ENCODE assay signal across 26 mouse cellular contexts in genomic region chr13:113403706-113404105, GRCm38 (mm10).
DNase-seq lines count a peak whose midpoint lies in the region; ATAC-seq and TF ChIP-seq lines count a peak whose summit lies in the region.
"Had no signal": no experiment of that assay in that cellular context is flagged by ENCODE, and none has a peak within 500 bp of the region (broad histone marks: within the 10 kb centered on the region; RNA-seq: fewer than 3 reads in every experiment).

No protein-coding gene starts in this region.

- H3K27me3 ChIP-seq in heart, embryonic 11.5 days (ENCODE audit: control insufficient read depth, insufficient read depth, low read length): no peaks in the 10 kb centered on the region
- H3K27me3 ChIP-seq in stomach, embryonic 16.5 days (ENCODE audit: control insufficient read depth, insufficient read depth, low read length): no peaks in the 10 kb centered on the region
- no peaks in the 10 kb centered on the region for H3K27me3 ChIP-seq in stomach, postnatal 0 days (ENCODE audit: control insufficient read depth, insufficient read depth, low read length)
- no peaks in the 10 kb centered on the region for H3K27me3 ChIP-seq in intestine, embryonic 16.5 days (replicated peaks; ENCODE audit: control insufficient read depth, insufficient read depth, low read length)
- H3K27me3 ChIP-seq: CH12.LX; forebrain, embryonic 12.5 days; neural tube, embryonic 13.5 days; stomach, embryonic 15.5 days had no signal

- no peak overlapping the region for H3K4me2 ChIP-seq in heart, embryonic 11.5 days
- no peak overlapping the region for H3K4me2 ChIP-seq in stomach, embryonic 16.5 days (ENCODE audit: low read depth, low read length)
- no peak overlapping the region for H3K4me2 ChIP-seq in stomach, postnatal 0 days (replicated peaks; ENCODE audit: low read depth)
- no peak overlapping the region for H3K4me2 ChIP-seq in intestine, embryonic 16.5 days (ENCODE audit: low read depth, low read length)
- H3K4me2 ChIP-seq: forebrain, embryonic 12.5 days; neural tube, embryonic 13.5 days; stomach, embryonic 15.5 days had no signal

- H3K27ac ChIP-seq in heart, embryonic 11.5 days (ENCODE audit: low read depth, low read length): no peak overlapping the region
- 0 out of 2 replicates have a peak overlapping the region, but pooled peaks have one; percentile 26 for H3K27ac ChIP-seq in stomach, embryonic 16.5 days (ENCODE audit: low read length)
- no peak overlapping the region for H3K27ac ChIP-seq in stomach, postnatal 0 days (replicated peaks)
- H3K27ac ChIP-seq in intestine, embryonic 16.5 days (ENCODE audit: low read length): peak overlapping the region; percentile 15; the same call in 1 of the 2 replicates
- H3K27ac ChIP-seq: forebrain, embryonic 12.5 days; hindbrain, embryonic 10.5 days; left cerebral cortex, adult 2 months; midbrain, embryonic 10.5 days; neural tube, embryonic 13.5 days; stomach, embryonic 15.5 days had no signal

- H3K9me3 ChIP-seq in heart, embryonic 11.5 days (replicated peaks; ENCODE audit: control insufficient read depth, low read length): no peaks in the 10 kb centered on the region
- H3K9me3 ChIP-seq in stomach, embryonic 16.5 days (replicated peaks; ENCODE audit: control insufficient read depth, low read length): no peaks in the 10 kb centered on the region
- H3K9me3 ChIP-seq in stomach, postnatal 0 days (ENCODE audit: control insufficient read depth, low read length): no peaks in the 10 kb centered on the region
- H3K9me3 ChIP-seq in intestine, embryonic 16.5 days (ENCODE audit: control insufficient read depth, low read length): no peaks in the 10 kb centered on the region
- H3K9me3 ChIP-seq: forebrain, embryonic 12.5 days; G1E; hindbrain, embryonic 10.5 days; midbrain, embryonic 10.5 days; neural tube, embryonic 13.5 days; stomach, embryonic 15.5 days had no signal

- no peak overlapping the region for H3K4me3 ChIP-seq in heart, embryonic 11.5 days (ENCODE audit: low read depth, low read length)
- H3K4me3 ChIP-seq in stomach, embryonic 16.5 days (replicated peaks; ENCODE audit: low read length): no peak overlapping the region
- H3K4me3 ChIP-seq in stomach, postnatal 0 days (ENCODE audit: low read depth, low read length): no peak overlapping the region
- no peak overlapping the region for H3K4me3 ChIP-seq in intestine, embryonic 16.5 days (ENCODE audit: low read length)
- H3K4me3 ChIP-seq: erythroblast, embryonic 14.5 days; forebrain, embryonic 12.5 days; hindbrain, embryonic 10.5 days; left cerebral cortex, adult 2 months; midbrain, embryonic 10.5 days; myocyte; neural tube, embryonic 13.5 days; stomach, embryonic 15.5 days had no signal

- no peak for ATAC-seq in heart, embryonic 11.5 days (replicated peaks; ENCODE audit: insufficient number of reproducible peaks, low FRiP score, low TSS enrichment)
- ATAC-seq in stomach, embryonic 16.5 days (ENCODE audit: insufficient read depth, low FRiP score): no peak
- no peak; the same call in 1 of the 2 replicates for ATAC-seq in stomach, postnatal 0 days (ENCODE audit: low FRiP score, low TSS enrichment)
- peak; percentile 28; the same call in 1 of the 2 replicates for ATAC-seq in intestine, embryonic 16.5 days
- ATAC-seq: hindbrain, embryonic 16.5 days; midbrain, embryonic 16.5 days had no signal

- 0 out of 2 replicates have a peak, but pooled peaks cover 5% of the 10 kb centered on the region for H3K4me1 ChIP-seq in heart, embryonic 11.5 days (ENCODE audit: control insufficient read depth, insufficient read depth, low read length)
- peaks cover 9% of the 10 kb centered on the region; the same call in 1 of the 2 replicates for H3K4me1 ChIP-seq in stomach, embryonic 16.5 days (ENCODE audit: control insufficient read depth, insufficient read depth, low read length)
- no peaks in the 10 kb centered on the region for H3K4me1 ChIP-seq in stomach, postnatal 0 days (replicated peaks; ENCODE audit: control insufficient read depth, insufficient read depth)
- H3K4me1 ChIP-seq in intestine, embryonic 16.5 days (ENCODE audit: control insufficient read depth, insufficient read depth, low read length): no peaks in the 10 kb centered on the region
- H3K4me1 ChIP-seq: forebrain, embryonic 12.5 days; hindbrain, embryonic 10.5 days; midbrain, embryonic 10.5 days; neural tube, embryonic 13.5 days had no signal

- no peak for TF ChIP-seq EP300 in stomach, postnatal 0 days (optimal IDR thresholded peaks at IDR 0.05)

- 70% methylated on average over 6 of the region's 6 CpGs for WGBS in heart, embryonic 11.5 days (ENCODE audit: insufficient replicate concordance)
- 60% methylated on average over 6 of the region's 6 CpGs for WGBS in stomach, embryonic 16.5 days
- 55% methylated on average over 6 of the region's 6 CpGs for WGBS in stomach, postnatal 0 days
- 66% methylated on average over 6 of the region's 6 CpGs for WGBS in intestine, embryonic 16.5 days

- H3K36me3 ChIP-seq in heart, embryonic 11.5 days (ENCODE audit: control insufficient read depth, insufficient read depth, low read length): no peaks in the 10 kb centered on the region
- H3K36me3 ChIP-seq in stomach, embryonic 16.5 days (ENCODE audit: control insufficient read depth, insufficient read depth, low read length): no peaks in the 10 kb centered on the region
- H3K36me3 ChIP-seq in stomach, postnatal 0 days (ENCODE audit: control insufficient read depth, insufficient read depth, low read length): no peaks in the 10 kb centered on the region
- H3K36me3 ChIP-seq in intestine, embryonic 16.5 days (ENCODE audit: control insufficient read depth, insufficient read depth, low read length): no peaks in the 10 kb centered on the region
- H3K36me3 ChIP-seq: forebrain, embryonic 12.5 days; G1E; hindbrain, embryonic 10.5 days; midbrain, embryonic 10.5 days; neural tube, embryonic 13.5 days; stomach, embryonic 15.5 days had no signal

- peak; percentile 74 for DNase-seq in heart, adult 11 months
- DNase-seq in kidney, postnatal 14 days: peak; percentile 5
- DNase-seq in kidney, adult 8-10 months: no peak
- DNase-seq in stomach, postnatal 0 days (ENCODE audit: low spot score): no peak
- no peak for DNase-seq in left cerebral cortex, postnatal 10 days (ENCODE audit: extremely low spot score in 1 of 2, low spot score in 2 of 2)
- DNase-seq: adrenal gland, postnatal 14 days; B cell, adult 2 months; cerebellum, adult 9-11 months; kidney, adult 2 months; left cerebral cortex, postnatal 4 days; thymus, adult 2 months had no signal

- TF ChIP-seq CTCF in stomach, postnatal 0 days (IDR thresholded peaks at IDR 0.05; ENCODE audit: low read depth): no peak

- intact Hi-C loops in left cerebral cortex, postnatal 10 days (cut with DNase I): no loop called here

- no peak overlapping the region for H3K9ac ChIP-seq in heart, embryonic 11.5 days (ENCODE audit: low read depth, low read length)
- H3K9ac ChIP-seq in stomach, embryonic 16.5 days (ENCODE audit: low read length): no peak overlapping the region
- H3K9ac ChIP-seq in stomach, postnatal 0 days (ENCODE audit: low read length): no peak overlapping the region
- H3K9ac ChIP-seq in intestine, embryonic 16.5 days (ENCODE audit: low read depth, low read length): no peak overlapping the region
- H3K9ac ChIP-seq: forebrain, embryonic 12.5 days; neural tube, embryonic 13.5 days; stomach, embryonic 15.5 days had no signal

Comparison
In these comparisons a context has a peak if more than half of its experiments do, and no peak if none do; other contexts are left out.
1. DNase-seq: peak in heart, adult 11 months (single experiment) and kidney, postnatal 14 days (single experiment); none in kidney, adult 8-10 months (0 of 2), stomach, postnatal 0 days (single experiment) and left cerebral cortex, postnatal 10 days (0 of 2).
2. H3K27ac ChIP-seq: peak in stomach, embryonic 16.5 days (single experiment) and intestine, embryonic 16.5 days (single experiment); none in heart, embryonic 11.5 days (single experiment) and stomach, postnatal 0 days (single experiment).